Mouse (Mus musculus): Measurements from ENCODE around the gene Irx3. TPM values are rescaled to one million over a fixed set of nuclear protein-coding genes. Genes with fewer than 3 reads are reported as not detected.
A peak's percentile ranks its signal among the peaks of the same experiment; 100 is the strongest.

The Irx3 gene
- polyA plus RNA-seq, 1 experiment from 2014 or later, result 6.8 TPM

DNA sequence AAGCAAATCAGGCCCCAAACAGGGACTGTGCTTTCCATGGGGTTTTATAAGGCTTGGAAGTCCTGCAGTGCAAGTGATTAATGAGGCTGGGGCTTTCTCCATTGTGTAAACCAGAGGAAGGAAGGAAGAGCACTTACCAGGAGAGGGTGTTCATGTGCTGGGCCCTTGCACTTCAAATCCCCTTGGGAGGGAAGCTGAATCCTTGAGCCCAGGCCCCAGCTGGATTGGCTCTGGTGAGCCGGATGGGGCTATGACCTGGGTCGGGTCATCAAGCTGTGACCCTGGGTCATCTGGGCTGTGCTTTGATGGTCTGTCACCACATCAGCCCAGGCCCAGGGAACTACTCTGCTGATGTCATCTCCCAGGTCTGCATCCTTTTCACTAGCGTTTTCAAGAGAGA is 16.9 kb upstream of the Irx3 start:
- Histone ChIP-seq H3K4me1 (replicated peaks) (peaks cover 9% of the 10 kb centered on the region), H3K4me2 (no peak overlapping the region), H3K9me3 (no peaks in the 10 kb centered on the region), H3K9ac (no peak overlapping the region), H3K27me3 (peaks cover 68% of the 10 kb centered on the region), H3K27ac (replicated peaks) (no peak overlapping the region), H3K4me3 (no peak overlapping the region), H3K36me3 (no peaks in the 10 kb centered on the region)
- WGBS, result 15% methylated on average over 3 of the region's 3 CpGs
- no peak for ATAC-seq (ENCODE audit: low read depth)

DNA sequence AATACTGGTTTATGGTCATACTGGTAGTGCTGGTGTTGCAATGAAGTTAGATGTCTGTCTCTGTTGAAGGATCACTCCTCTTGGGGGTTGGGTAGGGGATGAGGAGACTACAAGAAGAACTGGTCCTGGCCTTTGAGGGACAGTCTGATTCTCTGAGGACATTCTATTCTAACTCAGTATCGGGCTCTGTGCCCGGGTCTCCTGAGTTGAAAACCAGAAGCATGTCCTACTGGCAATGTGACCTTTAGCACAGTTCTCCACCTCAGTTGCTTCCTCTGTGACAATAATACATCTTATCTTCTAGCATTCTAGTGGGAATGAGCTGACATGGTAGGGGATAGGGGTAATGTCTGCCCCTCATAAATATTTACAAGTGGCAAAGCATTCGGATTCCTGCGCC is 12.2 kb upstream of the Irx3 start:
- ATAC-seq (ENCODE audit: low read depth), result no peak
- 98% methylated on average over 4 of the region's 4 CpGs for WGBS
- no peaks in the 10 kb centered on the region for H3K36me3 ChIP-seq
- H3K9ac ChIP-seq, result no peak overlapping the region
- H3K4me3 ChIP-seq, result no peak overlapping the region
- H3K27me3 ChIP-seq, result peaks cover 73% of the 10 kb centered on the region
- no peak overlapping the region for H3K27ac ChIP-seq (replicated peaks)
- H3K4me1 ChIP-seq (replicated peaks), result peaks cover 6% of the 10 kb centered on the region
- no peak overlapping the region for H3K4me2 ChIP-seq
- H3K9me3 ChIP-seq, result no peaks in the 10 kb centered on the region

DNA sequence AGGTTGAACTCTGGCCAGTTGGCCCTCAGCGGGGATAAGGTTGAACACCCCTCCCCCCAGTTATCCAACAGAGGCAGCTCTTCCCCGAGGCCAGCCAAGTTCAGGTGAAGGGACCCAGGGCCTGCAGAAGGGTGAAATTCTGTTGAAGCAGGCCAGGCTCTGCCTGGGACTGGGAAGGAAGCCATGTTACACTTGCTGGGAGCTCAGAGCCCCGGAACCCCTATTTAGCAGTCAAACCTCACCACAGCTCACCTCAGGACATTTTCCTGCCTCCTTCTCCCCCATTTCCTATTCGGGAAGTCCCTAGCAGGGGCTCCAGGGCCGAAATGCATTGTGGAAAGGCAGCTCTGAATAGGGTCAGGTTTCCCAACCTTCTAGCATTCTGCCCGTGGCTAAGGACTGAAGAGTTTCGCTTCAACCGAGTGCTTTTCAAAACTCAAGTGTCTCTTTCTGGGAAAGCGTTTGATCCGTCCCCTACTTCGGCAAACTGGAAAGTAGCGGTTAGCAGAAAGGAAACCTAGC is 4.9 kb upstream of the Irx3 start:
- peaks cover 51% of the 10 kb centered on the region for H3K4me1 ChIP-seq (replicated peaks)
- H3K4me3 ChIP-seq, result peak overlapping the region; percentile 30; the same call in 1 of the 2 replicates

DNA sequence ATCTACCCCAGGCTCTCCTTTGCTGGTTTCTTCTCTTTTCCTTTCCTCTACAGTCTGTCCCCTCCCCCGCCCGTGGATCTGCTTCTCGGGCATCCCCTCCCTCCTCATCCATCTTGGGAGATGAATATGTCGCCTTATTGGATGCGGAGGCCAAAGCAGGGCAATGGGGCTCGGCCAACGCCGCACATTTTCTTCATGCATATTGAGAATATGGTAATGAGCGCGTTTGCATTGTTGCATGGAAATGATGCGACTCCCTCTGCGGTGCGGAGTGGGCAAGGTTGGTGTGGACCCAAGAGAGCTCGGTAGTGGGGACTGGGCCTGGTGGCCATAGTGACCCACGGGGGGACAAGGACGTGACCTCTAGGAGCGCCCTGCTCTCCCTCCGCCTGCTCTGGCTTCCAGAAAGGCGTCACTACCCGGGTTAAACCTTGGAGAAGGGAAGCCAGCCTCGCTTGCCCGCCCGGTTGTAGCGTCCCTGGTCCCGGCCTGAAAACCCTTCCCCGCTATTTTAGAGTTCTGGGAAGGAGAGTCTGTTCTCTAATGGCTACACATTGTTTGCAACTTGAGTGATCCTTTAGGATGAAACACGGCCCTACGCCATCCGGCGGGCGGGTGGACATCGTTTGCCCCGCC is 4.3 kb upstream of the Irx3 start:
- Histone ChIP-seq H3K9ac (peak overlapping the region; percentile 9), H3K27me3 (peaks cover 83% of the 10 kb centered on the region), H3K9me3 (no peaks in the 10 kb centered on the region), H3K4me3 (peak overlapping the region; percentile 30), H3K36me3 (no peaks in the 10 kb centered on the region), H3K4me1 (replicated peaks) (peaks cover 57% of the 10 kb centered on the region), H3K4me2 (peak overlapping the region; percentile 52), H3K27ac (replicated peaks) (no peak overlapping the region; the same call in 1 of the 2 replicates)
- ATAC-seq (ENCODE audit: low read depth), result no peak
- WGBS, result 3% methylated on average over 33 of the region's 33 CpGs

More for the DNA sequence above, 4.9 kb upstream of the Irx3 start:
- Histone ChIP-seq H3K9ac (peak overlapping the region; percentile 9; the same call in 1 of the 2 replicates), H3K4me2 (peak overlapping the region; percentile 52), H3K27ac (replicated peaks) (no peak overlapping the region), H3K9me3 (no peaks in the 10 kb centered on the region), H3K36me3 (no peaks in the 10 kb centered on the region), H3K27me3 (peaks cover 85% of the 10 kb centered on the region)
- WGBS, result 7% methylated on average over 12 of the region's 12 CpGs
- no peak for ATAC-seq (ENCODE audit: low read depth)

DNA sequence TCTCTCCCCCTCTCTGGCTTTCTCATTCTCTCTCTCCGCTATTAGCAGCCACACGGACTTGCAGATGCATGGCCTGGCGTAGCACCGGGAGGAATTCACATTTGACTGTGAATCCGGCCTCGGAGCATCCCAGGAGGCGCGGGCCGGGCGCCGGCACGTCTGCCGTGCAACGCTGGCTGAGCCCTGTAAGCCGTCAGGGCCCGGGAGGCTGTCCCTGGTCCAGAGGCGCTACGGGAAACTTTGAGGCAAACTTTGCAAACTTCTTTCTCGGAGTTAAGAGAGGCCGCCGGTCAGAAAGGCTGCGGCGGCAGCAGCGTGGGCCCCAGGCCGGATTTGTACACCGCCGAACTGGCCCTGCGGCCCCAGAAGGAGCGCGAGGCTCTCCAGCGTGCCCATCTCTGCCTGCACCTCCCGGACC is 3.4 kb upstream of the Irx3 start:
- no peaks in the 10 kb centered on the region for H3K36me3 ChIP-seq
- peaks cover 66% of the 10 kb centered on the region for H3K4me1 ChIP-seq (replicated peaks)
- ATAC-seq (ENCODE audit: low read depth), result no peak
- H3K27me3 ChIP-seq, result peaks cover 86% of the 10 kb centered on the region
- WGBS, result under 1% methylated on average over 32 of the region's 32 CpGs
- H3K9me3 ChIP-seq, result no peaks in the 10 kb centered on the region
- peak overlapping the region; percentile 9 for H3K9ac ChIP-seq
- peak overlapping the region; percentile 46; the same call in 1 of the 2 replicates for H3K27ac ChIP-seq (replicated peaks)
- peak overlapping the region; percentile 30 for H3K4me3 ChIP-seq
- H3K4me2 ChIP-seq, result peak overlapping the region; percentile 52

DNA sequence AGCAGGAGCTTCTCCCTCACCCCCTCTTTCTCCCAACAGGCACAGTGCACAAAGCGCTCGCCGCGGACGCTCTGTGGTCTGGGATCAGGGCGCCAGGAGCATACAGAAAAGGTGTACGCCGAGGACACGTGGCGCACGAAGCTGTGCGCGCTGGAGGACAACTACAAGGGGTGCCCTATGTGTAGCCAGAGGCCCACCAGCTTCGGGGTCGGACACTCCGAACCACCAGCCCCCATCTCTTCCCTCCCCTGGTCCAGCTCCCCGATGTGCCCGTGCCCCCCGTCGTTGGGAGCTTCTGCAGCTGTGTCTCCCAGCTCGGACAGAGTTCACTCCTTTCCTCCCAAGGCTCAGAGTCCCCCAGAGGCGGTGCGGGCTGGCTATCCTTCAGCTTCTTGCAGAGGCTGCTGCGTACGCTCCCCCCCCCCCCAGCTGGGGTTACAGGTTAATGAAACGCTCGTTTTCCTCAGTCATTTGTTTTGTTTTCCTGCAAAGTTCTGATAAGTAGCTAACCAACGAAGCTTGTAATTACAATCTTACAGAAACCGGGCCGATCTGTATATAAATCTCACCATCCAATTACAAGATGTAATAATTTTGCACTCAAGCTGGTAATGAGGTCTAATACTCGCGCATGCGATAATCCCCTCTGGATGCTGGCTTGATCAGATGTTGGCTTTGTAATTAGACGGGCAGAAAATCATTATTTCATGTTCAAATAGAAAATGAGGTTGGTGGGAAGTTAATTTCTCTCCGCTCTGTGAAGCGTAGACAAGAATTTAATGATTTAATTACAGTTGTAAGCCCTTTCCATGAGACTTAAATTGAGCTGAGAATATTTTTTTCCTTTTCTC is 2.8 kb upstream of the Irx3 start:
- no peaks in the 10 kb centered on the region for H3K36me3 ChIP-seq
- H3K27ac ChIP-seq (replicated peaks), result 0 out of 2 replicates have a peak overlapping the region, but pooled peaks have one; percentile 25
- peaks cover 72% of the 10 kb centered on the region for H3K4me1 ChIP-seq (replicated peaks)
- ATAC-seq (ENCODE audit: low read depth), result no peak
- H3K9ac ChIP-seq, result peak overlapping the region; percentile 9; the same call in 1 of the 2 replicates
- no peaks in the 10 kb centered on the region for H3K9me3 ChIP-seq
- peak overlapping the region; percentile 30 for H3K4me3 ChIP-seq
- H3K27me3 ChIP-seq, result peaks cover 88% of the 10 kb centered on the region
- WGBS, result 1% methylated on average over 36 of the region's 36 CpGs
- peak overlapping the region; percentile 52 for H3K4me2 ChIP-seq

DNA sequence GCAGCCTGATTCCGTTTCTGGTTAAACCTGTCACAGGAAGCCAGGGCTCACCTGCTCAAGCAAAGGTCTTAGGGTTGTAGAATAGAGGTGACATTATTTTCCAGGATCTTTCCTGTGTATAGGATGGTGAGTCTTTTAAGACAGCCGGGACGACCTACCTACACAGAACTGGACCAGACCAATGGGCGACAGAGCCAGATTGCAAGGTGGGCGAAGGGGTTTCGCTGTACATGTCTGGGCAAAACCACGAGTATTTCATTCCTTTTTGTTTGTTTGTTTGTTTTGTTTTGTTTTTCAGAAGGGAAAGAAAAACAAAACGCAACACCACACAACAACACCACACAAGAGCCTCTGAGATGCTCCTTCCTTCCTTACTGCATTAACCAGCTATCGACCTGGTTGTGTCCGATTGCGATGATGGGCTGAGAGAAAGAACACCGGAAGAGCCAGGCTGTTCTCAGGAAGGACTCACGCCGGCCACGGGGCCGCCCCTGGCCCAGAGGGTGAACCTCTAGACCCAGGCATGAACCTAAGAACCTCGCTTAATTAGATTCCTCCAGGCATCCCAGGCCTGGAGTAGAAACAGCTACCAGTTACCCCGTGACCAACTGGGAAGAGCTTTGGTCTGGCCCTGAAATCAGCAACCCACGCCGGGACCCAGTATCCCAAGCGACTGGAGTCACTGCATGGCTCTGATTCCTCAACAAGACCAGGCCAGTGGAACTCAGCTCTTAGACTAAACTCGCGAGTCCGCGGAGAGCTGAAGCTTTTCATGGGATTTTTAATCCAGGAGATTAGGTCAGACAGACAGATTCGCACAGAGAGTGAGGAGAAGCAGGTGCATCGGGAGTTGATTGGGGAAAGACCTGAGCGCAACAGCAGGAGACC is 1.9 kb upstream of the Irx3 start:
- Histone ChIP-seq H3K36me3 (no peaks in the 10 kb centered on the region), H3K9me3 (no peaks in the 10 kb centered on the region), H3K4me1 (replicated peaks) (peaks cover 81% of the 10 kb centered on the region), H3K4me2 (peak overlapping the region; percentile 46), H3K27me3 (peaks cover 88% of the 10 kb centered on the region), H3K4me3 (no peak overlapping the region), H3K27ac (replicated peaks) (no peak overlapping the region), H3K9ac (no peak overlapping the region)
- no peak for ATAC-seq (ENCODE audit: low read depth)
- WGBS, result 14% methylated on average over 28 of the region's 28 CpGs

DNA sequence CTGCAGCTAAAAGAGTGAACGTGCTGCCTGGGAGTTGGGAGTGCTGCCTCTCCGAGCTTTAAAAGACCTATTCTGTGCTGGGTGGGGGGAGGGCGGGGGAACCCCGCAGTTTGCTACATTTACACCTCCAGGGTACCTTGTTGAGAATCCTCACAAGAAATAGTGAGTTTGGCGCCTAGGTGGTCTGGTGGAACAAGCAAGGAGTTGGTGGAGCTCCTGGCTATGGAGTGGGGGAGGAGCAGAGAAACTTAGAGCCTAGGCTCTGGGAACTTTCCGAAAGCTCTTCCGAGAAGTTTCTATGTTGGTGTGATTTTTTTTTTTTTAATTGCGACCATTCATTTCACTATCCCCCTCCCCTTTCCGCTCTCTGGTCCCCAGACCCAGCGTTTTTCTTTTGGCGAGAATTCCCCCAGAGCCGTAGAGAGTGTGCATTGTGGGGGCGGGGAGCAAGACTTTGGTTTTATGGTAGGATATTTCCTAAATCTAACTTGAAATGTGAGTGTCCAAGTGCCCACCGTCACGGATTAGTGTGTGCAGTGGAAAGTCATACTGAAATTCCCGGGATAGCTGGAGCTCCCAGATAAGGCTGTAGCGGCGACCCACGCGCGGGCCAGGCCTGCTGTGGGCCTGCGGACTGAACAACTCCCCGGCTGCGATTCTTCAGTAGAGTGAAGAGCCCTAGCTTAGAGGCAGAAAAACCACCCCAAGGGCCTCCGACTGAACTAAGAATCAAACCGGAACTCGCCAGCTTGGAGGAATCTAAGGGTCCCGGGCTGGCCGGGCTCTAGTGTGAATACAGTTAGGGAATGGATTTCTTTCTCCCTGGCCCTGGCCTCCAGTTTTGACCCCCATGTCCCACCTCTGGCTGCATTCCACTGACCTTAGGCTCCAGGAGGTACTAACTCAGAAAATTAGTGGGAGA is 795 bp upstream of the Irx3 start:
- Histone ChIP-seq H3K9me3 (no peaks in the 10 kb centered on the region), H3K4me1 (replicated peaks) (peaks cover 92% of the 10 kb centered on the region), H3K9ac (no peak overlapping the region), H3K27ac (replicated peaks) (0 out of 2 replicates have a peak overlapping the region, but pooled peaks have one; percentile 11), H3K4me3 (peak overlapping the region; percentile 55), H3K4me2 (peak overlapping the region; percentile 83), H3K27me3 (peaks cover 88% of the 10 kb centered on the region), H3K36me3 (no peaks in the 10 kb centered on the region)
- WGBS, result 4% methylated on average over 29 of the region's 29 CpGs
- ATAC-seq (ENCODE audit: low read depth), result no peak

DNA sequence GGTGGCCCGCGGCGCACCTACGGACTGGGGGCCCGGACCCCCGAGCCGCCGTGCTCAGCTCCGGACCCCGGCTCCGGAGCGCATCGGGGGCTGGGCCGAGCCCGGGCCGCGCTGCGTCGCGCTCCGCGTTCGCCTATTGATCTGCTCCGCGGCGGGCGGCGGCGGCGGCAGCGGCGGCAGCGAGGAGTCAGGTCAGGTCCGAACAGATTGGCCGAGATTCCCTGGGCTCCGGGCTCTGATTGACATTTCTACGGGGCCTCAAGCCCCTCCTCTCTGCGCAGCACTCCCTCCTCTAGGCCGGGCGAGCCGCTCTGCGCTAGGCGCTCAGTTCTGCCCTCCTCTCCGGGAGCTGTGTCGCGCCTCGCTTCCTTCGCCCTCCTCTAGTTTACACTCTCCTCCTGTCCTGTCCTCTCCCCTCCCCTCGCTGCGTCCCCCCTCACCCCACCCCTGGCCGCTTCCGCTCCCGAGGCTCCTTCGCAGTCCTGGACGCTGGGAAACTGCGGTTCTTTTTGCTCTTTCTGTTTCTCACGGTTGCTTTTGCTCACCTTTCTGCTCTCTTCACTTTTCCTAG is 541 bp downstream of the Irx3 start:
- H3K9me3 ChIP-seq, result no peaks in the 10 kb centered on the region
- H3K4me2 ChIP-seq, result peak overlapping the region; percentile 83
- WGBS, result under 1% methylated on average over 56 of the region's 57 CpGs
- peaks cover 88% of the 10 kb centered on the region for H3K4me1 ChIP-seq (replicated peaks)
- H3K27ac ChIP-seq (replicated peaks), result peak overlapping the region; percentile 84
- no peaks in the 10 kb centered on the region for H3K36me3 ChIP-seq
- peak overlapping the region; percentile 55 for H3K4me3 ChIP-seq
- peak overlapping the region; percentile 82 for H3K9ac ChIP-seq
- ATAC-seq (ENCODE audit: low read depth), result peak; percentile 88
- H3K27me3 ChIP-seq, result peaks cover 88% of the 10 kb centered on the region

DNA sequence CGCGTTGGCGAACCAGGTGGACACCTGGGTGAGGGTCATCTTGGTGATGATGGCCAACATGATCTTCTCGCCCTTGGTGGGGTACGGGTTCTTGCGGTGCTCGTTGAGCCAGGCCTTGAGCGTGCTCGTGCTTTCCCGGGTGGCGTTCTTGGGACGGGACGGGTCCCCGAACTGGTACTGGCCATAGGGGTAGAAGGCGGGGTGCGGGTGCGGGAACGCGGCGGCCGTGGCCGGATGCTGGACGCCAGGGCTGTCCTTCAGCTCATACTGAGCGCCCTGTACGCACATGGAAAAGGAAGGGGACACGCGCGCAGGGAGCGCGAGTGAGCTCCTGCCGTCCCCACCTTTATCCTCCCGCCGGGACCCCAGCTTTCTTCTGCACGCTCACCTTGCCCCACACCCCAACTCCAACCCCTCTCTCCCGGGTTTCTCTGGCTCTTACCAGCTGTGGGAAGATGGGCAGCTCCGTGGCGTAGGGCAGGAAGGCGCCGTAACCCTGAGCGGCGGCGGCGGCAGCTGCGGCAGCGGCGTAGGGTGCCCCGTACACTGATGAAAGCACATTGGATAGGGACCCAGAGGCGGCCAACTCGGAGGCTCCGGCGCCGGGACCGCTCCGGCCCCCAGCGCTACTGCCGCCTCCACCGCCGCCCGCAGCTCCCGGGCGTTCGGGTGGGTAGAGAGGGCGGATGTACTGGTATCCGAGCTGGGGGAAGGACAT is 1.2 kb downstream of the Irx3 start:
- 0 out of 2 replicates have a peak, but pooled peaks have one; percentile 2 for ATAC-seq (ENCODE audit: low read depth)
- under 1% methylated on average over 64 of the region's 64 CpGs for WGBS
- H3K4me2 ChIP-seq, result peak overlapping the region; percentile 83
- H3K4me1 ChIP-seq (replicated peaks), result peaks cover 81% of the 10 kb centered on the region
- no peaks in the 10 kb centered on the region for H3K36me3 ChIP-seq
- peak overlapping the region; percentile 84 for H3K27ac ChIP-seq (replicated peaks)
- H3K27me3 ChIP-seq, result peaks cover 90% of the 10 kb centered on the region
- H3K9me3 ChIP-seq, result no peaks in the 10 kb centered on the region
- H3K4me3 ChIP-seq, result peak overlapping the region; percentile 55
- H3K9ac ChIP-seq, result peak overlapping the region; percentile 82

Data from neural tube, embryonic 13.5 days (tissue).